Mouse (Mus musculus) left cerebral cortex, postnatal 25 days (tissue): ENCODE data around the gene Rbm48. TPM values are rescaled to one million over a fixed set of nuclear protein-coding genes. Genes with fewer than 3 reads are reported as not detected.
A peak's percentile ranks its signal among the peaks of the same experiment; 100 is the strongest.
"Not testable (repeated sequence)": the region's sequence is repeated elsewhere in the genome, so short reads cannot be mapped to it uniquely, and the experiment has no call there.

ENCODE experiments used
- DNase-seq, 2 experiments: peaks; one replicate each; pipeline ENCODE4 v3.0.0; 2022; ENCODE audit warnings: low spot score in 2 of 2, mixed read lengths in 1 of 2
- intact Hi-C: fragments of 180-260 bp; cut with DNase I; formaldehyde crosslinking; loops from one replicate; pipeline ENCODE4 v1.15.1; 2025
- total RNA-seq, 2 experiments: library from RNA; stranded (reverse); gene quantifications; 2 replicates each; pipeline ENCODE4 v1.2.3; 2021

Rbm48 gene
- total RNA-seq: 10 to 100 TPM; 12.1 to 13.6 TPM

DNA sequence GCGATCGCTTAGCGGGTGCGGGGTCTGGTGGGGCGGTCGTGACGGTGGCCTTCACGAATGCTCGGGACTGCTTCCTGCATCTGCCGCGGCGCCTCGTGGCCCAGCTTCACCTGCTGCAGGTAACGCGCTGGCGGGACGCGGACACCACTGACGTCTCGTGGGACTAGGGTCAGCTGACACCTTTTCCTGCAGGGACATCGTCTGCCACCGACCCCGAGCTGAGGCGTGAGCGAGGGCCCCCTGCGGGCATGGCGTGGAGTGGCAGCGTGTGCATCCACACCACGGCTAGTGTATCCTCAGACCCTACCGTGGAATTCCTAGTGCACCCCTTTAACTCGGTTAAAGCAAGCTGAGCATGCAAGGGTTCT is at the start of gene Rbm48:
Rbm48 (minus strand) TSS at position 187 of the 368 bp plus-strand sequence.
- DNase-seq: peak; percentile 81 to 89
- intact Hi-C loops: no loop called here

DNA sequence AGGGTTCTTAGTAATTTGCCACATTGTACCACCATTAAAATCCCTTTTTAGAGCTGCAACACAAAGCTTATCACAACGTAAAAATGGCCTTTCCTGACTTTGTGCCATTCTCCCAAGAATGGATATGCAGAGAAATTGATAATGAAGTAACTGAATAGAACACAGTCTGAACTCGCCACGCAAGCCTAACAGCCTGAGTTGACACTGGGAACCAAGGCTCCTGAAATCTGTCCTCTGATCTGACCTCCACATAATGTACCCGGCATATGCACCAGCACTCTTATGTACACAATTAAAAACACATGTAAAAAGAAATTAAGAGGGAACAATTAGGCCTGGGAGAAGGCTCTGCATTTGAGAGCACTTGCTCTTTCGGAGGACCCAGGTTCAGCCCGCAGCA is 48.9 kb upstream of the Rbm48 start:
- intact Hi-C loops: loop anchor here (5.0 kb wide), 1 partner anchor 247 kb away; the partner anchor contains the start of gene Mterf1a
- DNase-seq: no peak

DNA sequence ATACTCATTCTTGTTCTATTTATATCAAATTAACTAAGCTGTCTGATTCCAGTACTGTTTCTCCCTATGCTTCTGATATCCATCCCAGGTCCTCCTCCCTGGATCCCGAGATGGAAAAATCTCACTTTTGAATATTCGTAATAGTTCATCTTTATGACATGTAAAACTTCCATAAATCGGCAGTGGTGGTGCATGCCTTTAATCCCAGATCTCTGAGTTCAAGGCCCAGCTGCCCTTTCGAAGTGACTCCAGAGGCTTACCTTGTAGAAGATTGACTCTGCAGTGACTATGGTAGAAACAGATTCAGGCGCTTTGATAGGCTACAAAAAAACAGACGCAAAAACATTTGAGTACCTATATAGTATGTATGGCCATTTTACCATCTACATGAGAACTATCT is 48.2 kb upstream of the Rbm48 start:
- intact Hi-C loops: loop anchor here (5.0 kb wide), 1 partner anchor 248 kb away; the partner anchor contains the start of gene Mterf1a
- no peak for DNase-seq

DNA sequence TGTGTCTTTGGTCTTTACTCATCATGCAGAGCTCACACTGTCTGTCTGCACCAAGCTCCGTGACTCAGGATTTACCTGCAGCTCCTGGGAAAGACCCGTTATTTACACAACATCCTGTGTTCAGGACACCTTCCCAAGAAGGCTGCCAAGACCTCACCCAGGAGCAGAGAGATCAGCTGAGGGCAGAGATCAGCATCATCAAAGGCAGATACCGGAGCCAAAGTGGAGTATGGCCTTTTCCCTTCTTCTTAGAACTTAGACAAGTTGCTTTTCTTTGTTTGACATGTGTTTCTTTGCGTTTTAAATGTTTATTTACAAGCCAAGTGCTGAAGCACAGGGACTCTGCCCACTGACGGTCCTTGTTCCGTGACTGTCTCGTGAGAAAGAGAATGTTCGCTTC is 38.9 kb upstream of the Rbm48 start:
- no peak for DNase-seq
- intact Hi-C loops: no loop called here

DNA sequence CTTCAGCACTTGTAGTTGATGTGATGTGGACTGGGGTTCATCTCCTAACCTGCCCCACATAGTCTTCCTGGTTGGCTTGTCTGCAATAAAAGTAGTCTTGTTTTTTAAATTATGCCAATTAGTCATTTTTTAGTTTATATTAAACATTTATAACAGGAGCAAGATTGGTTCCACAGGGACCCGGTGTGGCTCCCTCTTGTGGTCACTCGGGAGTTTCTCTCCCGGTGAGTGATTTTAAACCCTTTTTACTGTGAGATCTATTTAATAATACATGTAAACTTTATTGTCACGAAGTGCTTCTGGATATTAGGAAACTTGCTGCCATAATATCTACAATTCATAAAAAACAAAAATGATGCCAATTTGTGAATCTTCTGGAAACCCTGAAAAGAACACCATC is 37.6 kb upstream of the Rbm48 start:
- DNase-seq: no peak
- intact Hi-C loops: no loop called here

DNA sequence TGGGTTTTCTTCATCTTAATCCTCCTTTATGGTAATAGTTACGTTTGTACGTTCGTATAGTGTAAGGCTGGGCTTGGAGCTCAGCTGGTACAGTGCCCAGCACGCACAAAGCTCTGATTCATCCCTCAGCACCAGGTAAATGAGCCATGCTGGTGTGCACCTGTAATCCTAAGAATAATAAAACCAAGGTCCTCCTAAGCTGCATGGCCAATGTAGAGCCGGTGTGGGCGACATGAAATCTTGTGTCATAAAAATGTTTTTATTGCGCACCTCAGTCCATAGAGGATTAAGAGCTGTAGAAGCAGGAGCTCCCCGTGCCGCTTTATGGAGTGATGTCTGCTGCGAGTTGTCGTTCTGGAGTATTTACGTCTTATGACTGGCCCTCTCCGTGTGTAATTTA is 36.9 kb upstream of the Rbm48 start:
- intact Hi-C loops: no loop called here
- DNase-seq: no peak

DNA sequence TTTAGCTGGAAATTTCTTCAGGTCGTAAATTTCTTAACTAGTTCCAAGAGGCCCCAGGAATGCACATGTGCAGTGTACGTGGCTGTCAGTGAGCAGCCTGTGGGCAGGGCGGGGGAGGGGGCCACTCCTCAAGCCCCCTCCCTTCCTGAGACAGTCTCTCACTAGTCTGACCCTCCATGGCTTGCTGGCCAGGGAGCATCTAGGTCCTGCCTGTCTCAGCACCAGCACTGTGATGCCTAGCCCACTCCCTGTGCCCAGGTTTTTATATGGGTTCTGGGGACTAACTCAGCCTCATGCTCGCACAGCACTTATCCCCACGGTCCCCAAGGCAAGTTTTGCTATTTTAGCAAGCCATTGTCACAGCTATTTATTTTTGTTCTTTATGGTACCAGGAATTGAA is 35.9 kb upstream of the Rbm48 start:
- DNase-seq: no peak
- intact Hi-C loops: no loop called here

DNA sequence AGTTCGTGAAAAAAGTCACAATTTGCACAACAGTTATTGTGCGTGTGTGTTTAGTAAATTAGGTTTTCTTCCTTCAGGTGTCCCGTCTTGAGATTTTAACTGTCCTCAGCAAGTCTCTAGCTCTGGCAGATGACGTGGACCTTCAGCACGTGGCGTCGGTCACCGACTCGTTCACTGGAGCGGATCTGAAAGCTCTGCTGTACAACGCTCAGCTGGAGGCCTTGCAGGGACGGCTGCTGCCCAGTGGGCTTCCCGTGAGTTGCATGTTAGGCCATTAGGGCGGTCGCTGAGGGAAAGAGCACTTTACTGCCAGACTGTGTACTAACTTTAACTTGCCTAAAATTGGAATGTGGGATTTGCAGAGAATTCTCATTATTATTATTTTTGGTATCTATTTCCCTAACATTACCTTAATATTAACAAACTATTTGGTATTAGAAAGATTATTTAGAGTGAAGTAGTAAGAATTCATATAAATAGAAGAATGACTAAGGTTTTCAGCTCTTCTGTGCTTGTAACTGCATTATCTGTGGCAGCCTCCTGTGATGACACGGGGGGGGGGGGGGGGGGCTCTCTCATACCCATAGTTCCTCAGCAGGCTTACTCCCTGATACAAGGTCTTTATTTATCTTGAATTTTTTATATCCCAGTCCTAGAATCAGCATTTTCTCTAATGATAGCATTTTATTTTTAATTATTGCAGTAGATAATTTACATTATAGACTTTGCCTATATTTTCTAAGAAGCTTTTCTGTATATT is 35.3 kb upstream of the Rbm48 start:
- DNase-seq: no peak
- intact Hi-C loops: no loop called here

DNA sequence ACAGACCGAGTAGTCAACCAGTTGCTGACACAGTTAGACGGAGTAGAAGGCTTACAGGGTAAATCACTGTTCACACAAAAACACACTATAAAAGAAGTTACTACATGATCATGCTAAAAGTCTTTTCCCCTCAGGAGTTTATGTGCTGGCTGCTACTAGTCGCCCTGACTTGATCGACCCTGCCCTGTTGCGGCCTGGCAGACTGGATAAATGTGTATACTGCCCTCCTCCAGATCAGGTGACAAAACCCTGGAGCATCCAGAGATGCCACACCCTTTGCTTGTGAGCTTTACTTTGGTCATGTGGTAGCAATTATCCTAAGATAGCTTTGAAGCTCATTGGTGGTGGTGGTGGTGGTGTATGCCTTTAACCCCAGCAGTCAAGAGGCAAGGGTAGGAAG is 33.7 kb upstream of the Rbm48 start:
- no peak for DNase-seq
- intact Hi-C loops: no loop called here

DNA sequence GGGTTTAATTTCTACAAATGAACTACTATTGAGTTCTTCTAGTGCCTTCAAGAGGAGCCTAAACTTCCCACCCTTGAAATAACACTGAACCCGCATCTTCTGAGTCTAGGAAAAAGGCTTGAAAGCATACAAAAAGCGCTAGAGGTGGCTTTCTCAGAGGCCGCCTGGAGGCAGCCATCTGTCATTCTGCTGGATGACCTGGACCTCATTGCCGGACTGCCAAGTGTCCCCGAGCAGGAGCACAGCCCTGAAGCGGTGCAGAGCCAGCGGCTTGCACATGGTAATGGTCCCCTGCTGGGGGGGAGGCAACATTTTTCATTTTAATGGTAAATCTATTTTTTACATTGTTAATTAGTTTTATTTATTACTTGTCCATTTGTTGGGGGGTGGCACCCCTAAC is 24.1 kb upstream of the Rbm48 start:
- intact Hi-C loops: no loop called here
- no peak for DNase-seq

DNA sequence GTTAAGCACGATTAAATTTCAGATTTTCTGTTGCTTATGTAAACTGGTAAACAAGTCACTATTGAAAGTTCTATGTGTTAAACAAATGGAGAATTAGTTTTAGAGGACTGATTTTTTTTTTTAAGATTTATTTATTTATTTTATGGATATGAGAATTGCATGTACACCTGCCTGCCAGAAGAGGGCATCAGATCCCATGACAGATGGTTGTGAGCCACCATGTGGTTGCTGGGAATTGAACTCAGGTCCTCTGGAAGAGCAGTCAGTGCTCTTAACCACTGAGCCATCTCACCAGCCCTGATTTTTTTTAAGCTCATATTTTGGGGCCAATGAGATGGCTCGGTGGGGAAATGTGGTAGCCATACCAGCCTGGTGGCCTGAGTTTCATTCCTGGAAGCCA is 15.4 kb upstream of the Rbm48 start:
- intact Hi-C loops, DNase-seq: not testable (repeated sequence)

DNA sequence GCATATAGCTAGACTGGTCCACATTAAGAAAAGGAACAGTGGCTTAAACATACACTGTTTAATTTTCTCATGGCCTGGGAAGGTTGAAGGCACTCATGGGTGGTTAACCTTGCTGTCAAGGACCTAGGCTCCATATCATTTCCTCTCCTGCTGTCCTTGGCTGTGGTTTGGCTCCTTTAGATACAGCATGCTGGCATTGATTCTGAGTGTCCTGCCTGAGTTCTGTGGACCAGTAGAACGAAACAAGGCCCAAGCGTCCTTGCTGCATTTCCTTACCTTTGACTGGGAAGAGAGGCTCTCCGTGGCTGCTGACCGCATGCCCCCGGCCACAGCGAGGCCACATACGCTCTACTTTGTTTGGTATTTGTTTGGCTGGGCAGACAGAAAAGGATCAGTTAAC is 12.9 kb upstream of the Rbm48 start:
- DNase-seq: no peak
- intact Hi-C loops: no loop called here

DNA sequence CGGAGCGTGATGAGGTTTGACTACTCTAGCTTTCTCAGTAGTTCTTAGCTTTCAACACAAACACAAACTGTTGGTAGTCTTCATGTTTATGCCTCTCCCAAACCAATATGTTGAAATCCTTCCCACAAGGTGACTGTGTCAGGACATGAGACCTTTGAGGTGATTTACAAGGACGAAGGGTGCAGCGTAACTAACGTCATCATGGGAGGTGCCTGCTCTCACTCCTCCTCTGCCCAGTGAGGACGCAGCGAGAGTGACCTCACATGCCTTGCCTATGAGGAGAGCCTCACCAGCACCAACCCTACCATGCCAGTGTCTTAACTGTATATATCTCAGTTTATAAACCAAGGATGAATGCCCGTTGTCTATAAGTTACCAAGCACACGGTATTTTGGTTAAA is 10.7 kb upstream of the Rbm48 start:
- DNase-seq: no peak
- intact Hi-C loops: no loop called here

DNA sequence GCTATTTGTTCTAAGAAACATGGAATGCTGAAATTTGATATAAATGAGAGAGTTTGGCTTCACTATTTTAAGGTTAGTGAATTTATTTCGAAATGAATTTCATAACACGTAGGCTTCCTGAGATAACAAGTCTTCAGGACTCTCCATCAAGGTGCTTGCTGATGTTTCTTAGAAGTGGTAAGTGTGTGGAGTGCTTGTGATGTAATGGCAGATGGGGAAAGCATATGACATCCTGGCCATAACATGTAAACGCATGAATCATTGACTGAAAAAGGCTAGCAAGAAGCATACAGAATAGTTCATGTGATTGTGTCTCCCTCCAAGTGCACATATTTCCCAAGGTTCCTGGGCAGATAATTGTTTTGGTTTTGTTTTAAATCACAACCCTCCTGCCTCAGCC is 4.4 kb upstream of the Rbm48 start:
- DNase-seq: no peak

DNA sequence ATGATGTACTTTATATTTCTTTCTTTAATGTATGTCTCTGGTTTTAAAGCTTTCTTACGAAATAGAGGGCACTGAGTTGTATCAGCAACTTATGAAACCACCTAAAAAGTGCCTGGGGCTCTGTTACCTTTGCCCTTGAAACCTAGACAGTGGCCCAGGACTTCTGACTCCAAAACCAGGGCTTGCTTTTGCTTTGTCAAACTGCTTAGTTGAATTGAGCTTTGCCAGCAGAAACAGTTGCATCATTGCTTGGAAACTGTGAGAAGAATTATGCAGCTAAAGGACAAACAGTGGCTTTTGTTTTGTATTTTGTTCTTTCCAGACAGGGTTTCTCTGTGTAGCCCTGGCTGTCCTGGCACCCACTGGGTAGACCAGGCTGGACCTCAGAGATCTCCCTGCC is 3.9 kb upstream of the Rbm48 start:
- intact Hi-C loops: no loop called here
- DNase-seq: no peak

More for the DNA sequence above, 4.4 kb upstream of the Rbm48 start:
- intact Hi-C loops: no loop called here

DNA sequence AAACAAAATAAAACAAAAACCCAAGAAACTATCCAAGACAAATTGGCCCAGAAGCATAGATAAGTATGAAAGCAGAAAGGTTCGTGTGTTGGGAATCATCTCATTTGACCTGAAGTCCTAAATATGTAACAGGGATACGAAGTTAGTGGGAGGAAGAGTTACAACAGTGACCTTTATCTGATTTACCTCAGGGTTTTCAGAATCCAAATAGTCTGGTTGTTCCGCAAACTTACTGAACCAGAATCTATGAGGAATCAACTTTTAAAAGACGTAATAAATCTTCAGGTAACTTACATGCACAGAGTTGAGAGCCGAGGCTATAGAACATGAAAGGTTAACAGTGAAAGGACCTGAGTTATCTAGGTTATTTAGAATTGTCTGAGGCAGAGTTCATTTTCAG is 2.4 kb upstream of the Rbm48 start:
- DNase-seq: no peak
- intact Hi-C loops: no loop called here

DNA sequence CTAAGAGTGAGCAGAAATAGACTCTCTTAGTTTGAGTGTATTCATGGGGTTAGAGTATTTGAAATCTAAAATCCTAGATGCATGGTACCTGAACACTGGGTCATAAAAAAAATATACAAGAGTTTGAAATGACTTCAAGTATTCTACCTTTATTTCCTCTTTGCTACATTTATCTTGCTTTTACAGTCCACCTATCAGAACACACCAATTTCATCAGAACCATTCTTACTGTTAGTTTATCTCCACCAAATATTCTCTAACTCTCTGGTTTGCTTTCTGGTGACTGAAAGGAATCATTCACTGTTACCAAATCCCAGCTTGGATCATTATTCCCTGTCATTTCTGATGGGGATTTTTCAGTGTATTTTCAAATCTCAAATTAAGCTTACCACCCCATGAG is 786 bp upstream of the Rbm48 start:
- intact Hi-C loops: no loop called here
- DNase-seq: no peak

DNA sequence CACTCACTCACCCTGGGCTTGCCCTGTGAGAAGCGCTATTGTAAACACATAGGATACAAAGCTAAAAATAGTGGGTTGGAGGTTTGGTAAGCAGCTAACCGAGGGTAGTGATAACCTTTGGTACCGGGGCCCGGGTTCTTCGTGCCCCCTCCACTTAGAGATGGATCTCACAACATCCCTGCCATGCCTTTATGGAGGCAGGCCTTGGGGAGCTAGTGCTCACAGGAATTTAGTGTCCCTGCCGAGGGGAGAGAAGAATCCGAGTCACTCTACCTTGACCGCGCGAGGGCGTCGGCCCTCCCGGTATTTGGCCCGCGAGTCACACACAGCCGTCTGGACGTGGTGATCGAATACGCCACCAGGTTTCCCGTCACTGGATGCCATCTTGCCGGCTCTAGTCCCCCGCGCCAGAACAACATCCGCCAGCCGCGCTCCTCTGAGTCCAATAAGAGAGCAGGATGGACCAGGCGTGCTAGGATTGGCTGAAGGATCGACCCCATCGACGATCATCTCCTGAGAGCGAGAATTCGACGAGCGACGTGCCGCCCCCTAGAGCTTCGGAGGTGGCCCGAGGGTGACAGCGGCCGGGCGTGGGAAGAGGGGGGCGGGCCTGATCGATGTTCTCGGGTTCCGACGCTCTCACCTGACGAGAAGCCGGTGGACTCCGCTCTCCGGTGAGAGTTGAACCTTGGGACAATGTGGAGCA is 539 bp downstream of the Rbm48 start, which contains the start of gene Pex1:
Pex1 (plus strand) TSS at position 374 of the 706 bp plus-strand sequence.
- peak; percentile 95 to 98 for DNase-seq
- intact Hi-C loops: no loop called here

DNA sequence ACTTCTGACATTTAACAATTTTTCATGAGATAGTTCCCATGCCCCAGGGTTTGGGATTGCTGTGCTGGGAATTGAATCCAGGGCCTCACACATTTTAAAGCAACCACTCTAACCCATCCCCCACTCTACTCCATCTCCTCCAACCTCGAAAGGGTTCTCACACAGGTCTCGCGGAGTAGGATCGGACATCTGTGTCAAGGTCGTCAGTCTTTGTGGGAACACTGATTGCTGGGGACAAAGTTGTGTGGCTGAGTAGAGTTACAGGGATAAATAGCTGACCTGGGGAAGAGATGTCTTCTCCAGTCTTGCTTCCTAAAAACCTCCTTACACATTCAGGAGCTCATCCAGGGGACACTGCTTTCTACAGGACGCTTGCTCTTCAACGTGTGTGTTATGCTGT is 17.3 kb downstream of the Rbm48 start:
- intact Hi-C loops: no loop called here
- no peak for DNase-seq

DNA sequence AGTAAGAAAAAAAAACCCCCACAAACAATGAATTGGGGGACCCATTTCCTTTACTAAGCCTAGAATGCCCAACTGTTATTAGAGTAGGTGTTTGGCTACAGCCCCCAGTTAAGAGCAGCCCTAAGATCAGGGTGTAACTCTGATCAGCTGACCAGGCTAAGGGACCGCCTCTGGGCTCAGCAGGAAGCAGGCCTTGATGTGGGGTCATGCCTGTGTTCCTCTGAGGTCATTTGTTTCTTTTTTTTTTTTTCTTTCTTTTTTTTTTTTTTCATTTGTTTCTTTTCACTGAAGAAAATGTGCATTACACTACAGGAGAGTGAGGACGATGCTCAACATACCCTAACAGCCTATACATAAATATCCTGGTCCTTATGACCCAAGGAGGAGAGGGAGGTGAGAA is 18.4 kb downstream of the Rbm48 start:
- DNase-seq: no peak
- intact Hi-C loops: no loop called here

DNA sequence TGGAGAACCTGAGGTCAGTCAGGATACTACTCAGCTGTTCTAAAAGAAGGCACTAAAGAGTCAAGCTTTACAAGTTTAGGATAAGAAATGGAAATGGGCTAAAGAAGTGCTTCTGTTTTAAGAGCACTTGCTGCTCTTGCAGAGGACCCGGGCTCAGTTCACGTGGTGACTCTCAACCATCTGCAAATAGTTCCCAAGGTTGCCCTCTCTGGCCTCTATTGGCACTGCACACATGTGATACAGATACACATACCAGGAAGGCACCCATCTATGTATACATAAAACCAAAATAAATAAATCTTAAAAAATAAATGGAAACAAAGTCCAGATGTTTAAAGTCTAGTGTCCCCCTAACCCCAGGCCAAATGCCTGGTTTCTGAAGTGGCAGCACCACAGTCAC is 21.6 kb downstream of the Rbm48 start:
- DNase-seq: no peak
- intact Hi-C loops: no loop called here
